Mouse (Mus musculus): Measurements from ENCODE around the gene Tmem159. TPM values are rescaled to one million over a fixed set of nuclear protein-coding genes. Genes with fewer than 3 reads are reported as not detected.

The Tmem159 gene
- total and polyA plus RNA-seq, 3 experiments: not detected

GRCm38 (mm10) chr7:120080177-120080576, 22.0 kb upstream of the Tmem159 start:
- H3K4me2 ChIP-seq (ENCODE audit: insufficient read depth, low read depth, poor library complexity, severe bottlenecking): no peak overlapping the region; the same call in 1 of the 2 replicates
- H3K36me3 ChIP-seq (replicated peaks in 1 of 2; ENCODE audit: control insufficient read depth in 1 of 2, insufficient read depth in 1 of 2, low read length in 1 of 2): no peaks in the 10 kb centered on the region
- DNase-seq (ENCODE audit: extremely low read depth): no peak
- H3K27me3 ChIP-seq (replicated peaks): no peaks in the 10 kb centered on the region
- H3K4me3 ChIP-seq (replicated peaks in 1 of 3; ENCODE audit: low read depth in 2 of 3, low read length in 2 of 3, poor library complexity in 1 of 3): no peak overlapping the region
- no peak overlapping the region for H3K27ac ChIP-seq (ENCODE audit: insufficient read depth, low read depth)
- no peak overlapping the region for H3K9ac ChIP-seq (ENCODE audit: insufficient read depth, low read depth)
- dilution Hi-C loops (cut with MboI; ENCODE audit: extremely low pct_ligation_motif_present, extremely low pct_unique_long_range_greater_than_20kb, low sequenced_read_pairs) (no loop called here), in situ Hi-C loops (cut with MboI; ENCODE audit: low pct_ligation_motif_present, low pct_unique_long_range_greater_than_20kb, low sequenced_read_pairs) (no loop called here)
- H3K9me3 ChIP-seq (replicated peaks; ENCODE audit: low read length): no peaks in the 10 kb centered on the region
- no peaks in the 10 kb centered on the region for H3K4me1 ChIP-seq (ENCODE audit: control insufficient read depth in 1 of 2, insufficient read depth in 2 of 2)
- no peaks in the 10 kb centered on the region for H3K79me2 ChIP-seq (replicated peaks; ENCODE audit: control insufficient read depth, extremely low read depth, insufficient read depth, poor library complexity, severe bottlenecking)
- no peak for TF ChIP-seq MYC (IDR thresholded peaks at IDR 0.05; ENCODE audit: low read depth, low read length)
- no peak for TF ChIP-seq ZNF384 (IDR thresholded peaks at IDR 0.05; ENCODE audit: low read depth, low read length)
- no peak for TF ChIP-seq KAT2A (IDR thresholded peaks at IDR 0.05; ENCODE audit: insufficient replicate concordance, low read length)
- no peak for TF ChIP-seq UBTF (IDR thresholded peaks at IDR 0.05; ENCODE audit: low read depth, low read length)
- TF ChIP-seq RCOR1 (conservative IDR thresholded peaks at IDR 0.05; ENCODE audit: low read depth, low read length): no peak
- no peak for TF ChIP-seq TBP (conservative IDR thresholded peaks at IDR 0.05; ENCODE audit: low read depth, low read length)
- TF ChIP-seq CTCF (conservative IDR thresholded peaks at IDR 0.05 in 1 of 2, IDR thresholded peaks at IDR 0.05 in 1 of 2; ENCODE audit: low read depth in 2 of 2, low read length in 2 of 2): no peak
- no peak for TF ChIP-seq NRF1 (IDR thresholded peaks at IDR 0.05; ENCODE audit: low read depth, low read length)

GRCm38 (mm10) chr7:120093033-120093432, 9.1 kb upstream of the Tmem159 start:
- Histone ChIP-seq H3K27me3 (replicated peaks) (no peaks in the 10 kb centered on the region), H3K27ac (ENCODE audit: insufficient read depth, low read depth) (no peak overlapping the region), H3K79me2 (replicated peaks; ENCODE audit: control insufficient read depth, extremely low read depth, insufficient read depth, poor library complexity, severe bottlenecking) (no peaks in the 10 kb centered on the region), H3K4me2 (ENCODE audit: insufficient read depth, low read depth, poor library complexity, severe bottlenecking) (no peak overlapping the region), H3K9ac (ENCODE audit: insufficient read depth, low read depth) (no peak overlapping the region), H3K4me3 (replicated peaks in 1 of 3; ENCODE audit: low read depth in 2 of 3, low read length in 2 of 3, poor library complexity in 1 of 3) (no peak overlapping the region), H3K9me3 (replicated peaks; ENCODE audit: low read length) (no peaks in the 10 kb centered on the region), H3K4me1 (ENCODE audit: control insufficient read depth in 1 of 2, insufficient read depth in 2 of 2) (peaks cover 0 to 4% of the 10 kb centered on the region in 2 experiments; a peak in 1 of 4 replicates), H3K36me3 (replicated peaks in 1 of 2; ENCODE audit: control insufficient read depth in 1 of 2, insufficient read depth in 1 of 2, low read length in 1 of 2) (no peaks in the 10 kb centered on the region)
- no peak for DNase-seq (ENCODE audit: extremely low read depth)
- dilution Hi-C loops (cut with MboI; ENCODE audit: extremely low pct_ligation_motif_present, extremely low pct_unique_long_range_greater_than_20kb, low sequenced_read_pairs): no loop called here
- TF ChIP-seq NRF1 (IDR thresholded peaks at IDR 0.05; ENCODE audit: low read depth, low read length) (no peak), CTCF (conservative IDR thresholded peaks at IDR 0.05 in 1 of 2, IDR thresholded peaks at IDR 0.05 in 1 of 2; ENCODE audit: low read depth in 2 of 2, low read length in 2 of 2) (no peak), POLR2AphosphoS2 (IDR thresholded peaks at IDR 0.05; ENCODE audit: low read depth, low read length) (no peak), POLR2A (IDR thresholded peaks at IDR 0.05; ENCODE audit: low read depth, low read length) (no peak), MXI1 (IDR thresholded peaks at IDR 0.05; ENCODE audit: low read depth, low read length) (no peak), MAFK (IDR thresholded peaks at IDR 0.05; ENCODE audit: insufficient replicate concordance, low read length) (no peak), JUND (conservative IDR thresholded peaks at IDR 0.05; ENCODE audit: low read depth, low read length) (no peak), ZKSCAN1 (IDR thresholded peaks at IDR 0.05; ENCODE audit: borderline replicate concordance, low read depth, low read length) (no peak), E2F4 (IDR thresholded peaks at IDR 0.05; ENCODE audit: insufficient replicate concordance, low read depth, low read length) (no peak), TCF12 (IDR thresholded peaks at IDR 0.05; ENCODE audit: low read depth, low read length) (no peak)
- in situ Hi-C loops (cut with MboI; ENCODE audit: low pct_ligation_motif_present, low pct_unique_long_range_greater_than_20kb, low sequenced_read_pairs): no loop called here
